Mouse (Mus musculus) cerebellum, postnatal 4 days (tissue): Measurements from ENCODE around the gene Slc25a31.

Experiments
- DNase-seq, 2 experiments: peaks; one replicate each; pipeline ENCODE4 v3.0.0; 2022; ENCODE audit warnings: low spot score in 2 of 2, mixed read lengths in 1 of 2

The Slc25a31 gene

GRCm38 (mm10) chr3:40738381-40738912, 29.8 kb downstream of the Slc25a31 start:
- DNase-seq: no peak

GRCm38 (mm10) chr3:40744024-40744835, 35.6 kb downstream of the Slc25a31 start, which contains the start of gene Hspa4l:
Gene Hspa4l, plus strand, starts transcription at chr3:40744495.
- no peak for DNase-seq

- DNase-seq: peak; percentile 88 to 93
These were observed 36.4 kb downstream of the Slc25a31 start for GRCm38 (mm10) chr3:40744836-40745660.

GRCm38 (mm10) chr3:40745661-40746547, 37.2 kb downstream of the Slc25a31 start:
- peak in 1 of 2 experiments; percentile 35 for DNase-seq

GRCm38 (mm10) chr3:40760746-40761145, 52.1 kb downstream of the Slc25a31 start:
- no peak for DNase-seq

GRCm38 (mm10) chr3:40761312-40761711, 52.7 kb downstream of the Slc25a31 start:
- DNase-seq: no peak
